Mouse (Mus musculus) limb, embryonic 14.5 days (tissue): ENCODE data around the gene Rab44. TPM values are rescaled to one million over a fixed set of nuclear protein-coding genes. Genes with fewer than 3 reads are reported as not detected.

Source experiments
- ATAC-seq: fragments of 200-750 bp; cut with Nextera tagmentation; 2 replicates; pipeline ENCODE4 v1.8.0; 2017; ENCODE audit warnings: low read depth, moderate number of reproducible peaks, moderate TSS enrichment; ENCODE audit not compliant: low FRiP score
- DNase-seq: peaks from one replicate; pipeline ENCODE4 v3.0.0-alpha.2; 2015; ENCODE audit warnings: low spot score
- H3K27ac ChIP-seq: fragments of 300-500 bp; sonication (generic); replicated peaks from 2 replicates; pipeline ENCODE4 v1.5.1; 2014; ENCODE audit warnings: low read depth, mild to moderate bottlenecking, low read length, moderate library complexity, mixed read lengths
- H3K27me3 ChIP-seq: fragments of 300-500 bp; sonication (generic); 2 replicates; pipeline ENCODE4 v1.6.1; 2014; ENCODE audit warnings: low read length, mixed read lengths; ENCODE audit not compliant: control insufficient read depth, insufficient read depth
- H3K36me3 ChIP-seq: fragments of 300-500 bp; sonication (generic); 2 replicates; pipeline ENCODE4 v1.6.1; 2014; ENCODE audit warnings: mild to moderate bottlenecking, low read length, moderate library complexity, mixed read lengths; ENCODE audit not compliant: control insufficient read depth, insufficient read depth
- H3K4me1 ChIP-seq: fragments of 300-500 bp; sonication (generic); 2 replicates; pipeline ENCODE4 v1.6.1; 2014; ENCODE audit warnings: antibody characterized with exemption, low read length, mixed read lengths; ENCODE audit not compliant: control insufficient read depth, insufficient read depth
- H3K4me2 ChIP-seq: fragments of 300-500 bp; sonication (generic); replicated peaks from 2 replicates; pipeline ENCODE4 v1.6.1; 2014; ENCODE audit warnings: low read depth, mild to moderate bottlenecking, low read length, moderate library complexity; ENCODE audit not compliant: severe bottlenecking
- H3K4me3 ChIP-seq: fragments of 300-500 bp; sonication (generic); replicated peaks from 2 replicates; pipeline ENCODE4 v1.5.1; 2014; ENCODE audit warnings: low read length
- H3K9ac ChIP-seq: fragments of 300-500 bp; sonication (generic); 2 replicates; pipeline ENCODE4 v1.6.1; 2014; ENCODE audit warnings: mild to moderate bottlenecking, low read depth, low read length, moderate library complexity; ENCODE audit not compliant: severe bottlenecking
- H3K9me3 ChIP-seq: fragments of 300-500 bp; sonication (generic); 2 replicates; pipeline ENCODE4 v1.6.1; 2016; ENCODE audit warnings: low read length; ENCODE audit not compliant: control insufficient read depth
- POLR2A ChIP-seq: fragments of 200-500 bp; IDR thresholded peaks from 2 replicates; pipeline ENCODE4 v1.8.0; 2012; ENCODE audit warnings: inconsistent platforms, mild to moderate bottlenecking, moderate library complexity, borderline replicate concordance; ENCODE audit not compliant: insufficient read depth, insufficient read length; ENCODE audit errors: extremely low read depth
- WGBS: fragments of 180-500 bp; shearing (Covaris S2); extraction: QIAGEN DNeasy Blood & Tissue Kit; methylation state at CpG from one replicate; pipeline ENCODE4 v1.1.7; 2014; 5-methylcytosine and 5-hydroxymethylcytosine counted together
- polyA plus RNA-seq, 2 experiments: library from polyadenylated mRNA; depleted of rRNA in 1 of 2; stranded (reverse) in 1 of 2; unstranded in 1 of 2; fragments of >200 nt; fragmentation: Nextera tagmentation in 1 of 2; extraction: Ambion mirVana in 1 of 2; gene quantifications; 2 replicates each; pipeline versions ENCODE4 v1.2.1 to v1.2.3; 2012 to 2014

The Rab44 gene
- polyA plus RNA-seq, 2 experiments: 1.5 to 2.8 TPM

DNA sequence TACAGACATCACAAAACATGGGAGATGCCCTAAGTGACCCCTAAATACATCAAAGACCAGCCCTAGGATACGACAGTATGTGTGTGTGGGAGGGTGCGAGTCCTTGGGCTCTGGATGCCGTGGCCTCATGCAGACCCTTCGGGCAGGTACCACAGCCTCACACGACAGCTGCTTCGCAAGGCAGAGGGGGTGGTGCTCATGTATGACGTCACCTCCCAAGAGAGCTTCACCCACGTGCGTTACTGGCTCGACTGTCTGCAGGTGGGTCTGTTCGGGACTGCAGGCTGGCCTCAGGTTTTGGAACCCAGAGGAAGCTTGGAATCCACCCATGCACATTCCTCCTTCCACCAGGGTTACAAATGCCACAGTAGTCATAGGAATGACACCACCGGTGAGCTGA is 31.2 kb downstream of the Rab44 start:
- no peak for DNase-seq
- no peak overlapping the region for H3K9ac ChIP-seq
- peaks cover 3% of the 10 kb centered on the region; the same call in 1 of the 2 replicates for H3K4me1 ChIP-seq
- no peak overlapping the region for H3K4me2 ChIP-seq
- no peak for TF ChIP-seq POLR2A
- H3K27me3 ChIP-seq: no peaks in the 10 kb centered on the region
- no peak for ATAC-seq
- no peak overlapping the region for H3K27ac ChIP-seq
- no peak overlapping the region for H3K4me3 ChIP-seq
- 92% methylated on average over 12 of the region's 12 CpGs for WGBS
- no peaks in the 10 kb centered on the region; the same call in 1 of the 2 replicates for H3K9me3 ChIP-seq
- H3K36me3 ChIP-seq: no peaks in the 10 kb centered on the region

DNA sequence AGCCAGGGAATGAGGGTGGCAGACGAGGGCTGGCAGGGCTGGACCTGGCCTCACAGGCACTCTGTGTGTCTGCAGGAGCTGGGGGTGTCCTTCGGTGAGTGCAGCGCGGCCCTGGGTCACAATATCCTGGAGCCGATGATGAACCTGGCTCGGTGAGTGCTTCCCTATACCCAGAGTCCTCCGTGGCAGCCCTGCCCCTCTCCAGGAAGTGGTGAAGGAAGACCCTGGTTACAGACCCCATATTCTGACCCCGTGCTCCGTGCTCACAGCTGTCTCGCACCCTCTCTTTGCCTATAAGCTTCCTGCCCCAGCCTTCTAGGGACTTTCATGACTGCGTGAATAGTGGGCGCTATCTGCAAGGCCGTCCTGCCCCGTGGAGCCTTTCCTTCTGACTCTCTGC is 33.3 kb downstream of the Rab44 start:
- Histone ChIP-seq H3K9me3 (no peaks in the 10 kb centered on the region; the same call in 1 of the 2 replicates), H3K27ac (no peak overlapping the region), H3K27me3 (no peaks in the 10 kb centered on the region), H3K4me3 (no peak overlapping the region), H3K36me3 (no peaks in the 10 kb centered on the region), H3K4me2 (no peak overlapping the region), H3K9ac (no peak overlapping the region), H3K4me1 (peaks cover 3% of the 10 kb centered on the region; the same call in 1 of the 2 replicates)
- DNase-seq (no peak), ATAC-seq (no peak)
- no peak for TF ChIP-seq POLR2A
- 71% methylated on average over 13 of the region's 14 CpGs for WGBS

DNA sequence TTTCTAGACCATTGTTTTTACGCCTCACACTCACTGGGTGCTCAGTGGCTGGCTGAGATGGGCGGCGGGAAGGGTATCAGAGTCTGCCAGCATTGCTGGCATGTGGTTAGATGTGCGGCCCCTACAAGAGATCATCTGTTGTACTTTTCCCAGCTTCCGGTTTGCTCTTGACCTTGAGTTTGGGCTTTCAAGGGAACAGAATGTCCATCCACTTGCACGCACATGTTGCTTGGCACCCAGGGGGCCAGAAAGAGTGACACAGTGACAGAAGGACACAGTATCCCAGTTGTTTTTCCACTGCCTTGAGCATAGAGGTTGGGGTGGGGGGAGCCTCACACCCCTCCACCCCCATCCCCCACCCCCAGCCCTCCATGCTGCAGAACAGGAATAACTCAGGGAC is 33.8 kb downstream of the Rab44 start:
- Histone ChIP-seq H3K27me3 (no peaks in the 10 kb centered on the region), H3K27ac (no peak overlapping the region), H3K4me3 (no peak overlapping the region), H3K4me1 (peaks cover 3% of the 10 kb centered on the region; the same call in 1 of the 2 replicates), H3K36me3 (no peaks in the 10 kb centered on the region), H3K4me2 (no peak overlapping the region), H3K9me3 (no peaks in the 10 kb centered on the region; the same call in 1 of the 2 replicates), H3K9ac (no peak overlapping the region)
- no peak for TF ChIP-seq POLR2A
- ATAC-seq: no peak
- no peak for DNase-seq
- 86% methylated on average over 6 of the region's 6 CpGs for WGBS

DNA sequence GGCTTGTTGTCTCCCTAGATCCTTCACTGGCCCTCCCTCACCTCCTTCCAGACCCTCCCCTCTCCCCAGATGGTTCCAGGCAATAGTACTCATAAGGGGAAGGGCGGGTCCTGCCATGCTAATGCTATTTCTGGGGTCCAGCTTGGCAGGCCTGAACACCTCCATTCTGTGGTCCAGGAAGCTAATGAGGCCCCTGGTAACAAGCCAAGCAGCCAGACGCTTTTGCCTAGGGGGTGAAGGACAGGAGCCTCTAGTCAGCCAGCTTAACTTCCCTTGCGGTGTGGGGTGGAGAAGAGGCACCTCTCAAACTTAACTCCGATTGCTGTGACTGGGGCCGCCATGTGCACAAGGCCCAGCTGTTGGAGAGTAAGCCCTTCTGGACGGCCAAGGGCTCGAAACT is 35.8 kb downstream of the Rab44 start:
- ATAC-seq: no peak
- Histone ChIP-seq H3K9ac (no peak overlapping the region), H3K27me3 (no peaks in the 10 kb centered on the region), H3K4me3 (no peak overlapping the region), H3K9me3 (no peaks in the 10 kb centered on the region; the same call in 1 of the 2 replicates), H3K27ac (no peak overlapping the region), H3K36me3 (no peaks in the 10 kb centered on the region), H3K4me2 (no peak overlapping the region), H3K4me1 (peaks cover 3% of the 10 kb centered on the region; the same call in 1 of the 2 replicates)
- TF ChIP-seq POLR2A: no peak
- WGBS: 47% methylated on average over 7 of the region's 7 CpGs
- DNase-seq: no peak

DNA sequence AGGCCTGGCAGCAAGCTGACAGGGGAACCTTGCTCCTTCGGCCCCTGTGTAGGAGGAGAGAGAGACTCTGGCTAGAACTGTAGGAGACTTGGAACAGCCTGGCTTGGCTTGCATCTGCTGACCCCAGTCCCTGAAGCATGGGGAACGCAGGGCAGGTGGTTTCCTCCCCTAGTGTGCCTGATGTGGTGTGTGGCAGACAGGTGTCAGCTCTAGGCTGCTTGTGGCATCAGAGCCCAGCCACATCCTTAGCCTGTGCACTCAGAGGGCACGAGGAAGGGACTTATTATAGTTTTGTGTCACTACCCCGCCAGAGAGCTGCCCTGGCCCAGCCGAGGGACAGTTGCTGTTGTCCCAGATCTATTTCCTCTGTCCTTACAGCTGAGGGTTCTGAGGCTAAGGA is 38.6 kb downstream of the Rab44 start:
- ATAC-seq (no peak), DNase-seq (no peak)
- TF ChIP-seq POLR2A: no peak
- H3K4me2 ChIP-seq: no peak overlapping the region
- H3K36me3 ChIP-seq: no peaks in the 10 kb centered on the region
- WGBS: 63% methylated on average over 5 of the region's 5 CpGs
- no peaks in the 10 kb centered on the region for H3K9me3 ChIP-seq
- no peak overlapping the region for H3K27ac ChIP-seq
- H3K9ac ChIP-seq: no peak overlapping the region
- no peak overlapping the region for H3K4me3 ChIP-seq
- H3K4me1 ChIP-seq: peaks cover 3% of the 10 kb centered on the region; the same call in 1 of the 2 replicates
- H3K27me3 ChIP-seq: no peaks in the 10 kb centered on the region

DNA sequence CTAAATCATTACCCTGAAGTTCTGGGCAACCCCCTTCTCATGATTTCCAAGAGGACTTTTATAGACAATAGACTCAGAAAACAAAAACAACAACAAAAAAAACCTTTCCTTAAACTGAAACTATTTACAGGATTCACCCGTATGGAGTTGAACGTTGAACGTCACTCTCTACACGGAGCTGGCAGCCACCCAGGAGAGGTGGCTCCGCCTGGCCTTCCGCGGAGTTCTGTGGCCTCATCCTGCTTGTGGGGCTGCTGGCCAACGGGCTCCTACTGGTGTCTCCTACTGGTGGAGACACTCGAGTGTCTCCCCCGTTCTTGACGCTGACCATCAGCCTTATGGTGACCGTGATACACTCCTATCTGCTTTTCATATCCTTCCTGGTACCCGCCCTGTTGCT is 40.3 kb downstream of the Rab44 start:
- no peak overlapping the region for H3K4me3 ChIP-seq
- peaks cover 3% of the 10 kb centered on the region; the same call in 1 of the 2 replicates for H3K4me1 ChIP-seq
- WGBS: 86% methylated on average over 13 of the region's 13 CpGs
- H3K27me3 ChIP-seq: no peaks in the 10 kb centered on the region
- H3K4me2 ChIP-seq: no peak overlapping the region
- no peaks in the 10 kb centered on the region for H3K9me3 ChIP-seq
- H3K9ac ChIP-seq: no peak overlapping the region
- no peak for ATAC-seq
- H3K27ac ChIP-seq: no peak overlapping the region
- H3K36me3 ChIP-seq: no peaks in the 10 kb centered on the region
- no peak for TF ChIP-seq POLR2A
- DNase-seq: no peak
